Mouse (Mus musculus) gastrocnemius, adult 2 months (tissue): Measurements from ENCODE around the gene Cox10. TPM values are rescaled to one million over a fixed set of nuclear protein-coding genes. Genes with fewer than 3 reads are reported as not detected.

Experiments used
- DNase-seq: peaks from one replicate; pipeline ENCODE4 v3.0.0; 2022
- H3K27ac ChIP-seq: fragments of 200-600 bp; 2 replicates; pipeline ENCODE4 v1.8.1; 2022; ENCODE audit warnings: mild to moderate bottlenecking
- H3K4me3 ChIP-seq: fragments of 200-600 bp; 2 replicates; pipeline ENCODE4 v1.8.1; 2022; ENCODE audit warnings: mild to moderate bottlenecking, moderate library complexity
- CTCF ChIP-seq: fragments of 200-600 bp; IDR thresholded peaks from 2 replicates; pipeline ENCODE4 v1.8.1; 2022; ENCODE audit warnings: antibody characterized with exemption, mild to moderate bottlenecking, moderate library complexity
- intact Hi-C: fragments of 180-260 bp; cut with DNase I; formaldehyde crosslinking; loops from one replicate; pipeline ENCODE4 v1.15.1; 2025
- total RNA-seq, 2 experiments: library from RNA; stranded (reverse); gene quantifications; 2 replicates each; pipeline ENCODE4 v1.2.3; 2021

Gene Cox10
- total RNA-seq, 2 experiments from 2014 or later = 37.3 to 51.9 TPM

DNA sequence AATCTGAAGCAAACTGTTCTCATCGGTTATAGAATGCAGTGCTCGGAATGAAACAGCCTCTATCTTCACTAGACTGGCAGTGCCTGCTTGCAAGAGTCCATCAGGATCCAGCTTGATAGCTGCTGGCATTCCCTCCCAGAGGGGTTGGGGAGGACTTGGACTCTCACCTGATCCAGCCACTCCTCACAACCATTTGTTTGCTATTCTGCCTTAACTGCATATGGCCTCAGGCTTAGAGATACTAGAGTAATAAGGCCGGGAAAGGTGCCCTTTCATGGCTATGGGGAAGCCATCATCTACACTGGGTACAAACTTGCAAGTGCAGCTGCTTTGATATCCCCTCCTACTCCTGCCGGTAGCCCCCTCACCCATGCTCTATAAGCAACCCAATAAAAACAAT, 3.1 kb downstream of the Cox10 start:
- intact Hi-C loops = loop anchor here (5.0 kb wide), 1 partner anchor 149 kb away; no protein-coding TSS in a partner anchor
- no peak for TF ChIP-seq CTCF
- DNase-seq = no peak
- no peak overlapping the region for H3K4me3 ChIP-seq
- no peak overlapping the region for H3K27ac ChIP-seq

DNA sequence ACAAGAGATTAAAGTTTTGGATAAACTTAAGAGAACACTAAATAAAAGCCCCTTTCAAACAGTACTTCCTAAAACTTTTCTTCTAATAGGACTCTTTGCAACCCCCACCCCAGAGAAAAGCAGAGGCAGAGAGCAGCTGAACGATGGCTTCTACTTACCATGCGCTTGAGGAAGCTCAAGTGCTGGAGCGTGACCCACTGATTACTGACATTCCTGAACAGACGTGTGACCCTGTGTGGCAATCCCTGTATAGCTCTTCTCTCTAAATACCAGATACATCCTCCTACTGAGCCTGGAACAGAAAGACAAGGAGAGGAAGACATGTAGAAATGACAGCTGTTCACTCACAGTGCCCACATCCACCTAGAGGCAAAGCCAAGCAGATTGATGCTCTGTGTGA, 5.9 kb downstream of the Cox10 start:
- no peak for DNase-seq
- intact Hi-C loops = no loop called here
- TF ChIP-seq CTCF = no peak
- Histone ChIP-seq H3K4me3 (no peak overlapping the region), H3K27ac (no peak overlapping the region)

DNA sequence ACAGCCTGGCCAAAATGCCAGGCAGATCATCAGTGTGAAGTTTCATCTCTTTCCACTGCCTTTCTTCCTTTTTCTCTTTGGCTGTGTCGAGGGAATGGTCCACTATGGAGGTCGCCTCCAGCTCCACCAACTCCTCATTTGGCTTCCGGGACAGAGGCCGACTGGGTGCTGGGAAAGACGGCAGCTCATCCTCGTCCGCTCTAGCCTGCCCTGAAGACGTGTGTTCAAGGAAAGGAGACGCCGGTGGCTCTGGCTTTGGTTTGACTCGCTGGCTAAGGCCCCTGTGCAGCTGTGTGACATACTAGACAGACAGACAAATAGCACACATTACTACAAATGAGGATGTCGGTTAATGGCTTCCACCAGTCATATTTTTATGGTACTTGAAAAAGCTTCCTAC, 7.7 kb downstream of the Cox10 start:
- no peak for TF ChIP-seq CTCF
- Histone ChIP-seq H3K27ac (no peak overlapping the region), H3K4me3 (no peak overlapping the region)
- intact Hi-C loops = no loop called here
- peak; percentile 22 for DNase-seq

DNA sequence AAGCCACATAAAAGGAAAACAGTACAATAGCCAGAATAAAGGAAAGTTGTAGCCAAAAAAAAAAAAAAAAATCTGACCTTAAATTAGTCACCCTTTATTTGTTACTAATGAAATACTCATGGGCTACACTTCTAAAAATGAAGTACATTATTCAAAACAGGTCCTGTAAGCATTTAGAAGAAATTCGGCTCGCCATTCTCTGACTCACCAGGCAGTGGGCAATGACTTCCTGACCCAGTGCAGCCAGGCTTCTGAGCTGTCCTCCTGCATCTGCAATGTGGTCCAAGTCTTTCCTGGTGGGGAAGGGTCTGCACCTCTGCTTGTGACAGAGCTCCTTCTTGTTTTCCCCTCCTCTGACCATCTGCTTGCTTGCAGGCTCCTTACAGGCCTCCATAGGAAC, 13.3 kb downstream of the Cox10 start:
- no peak overlapping the region for H3K27ac ChIP-seq
- no peak for DNase-seq
- H3K4me3 ChIP-seq = no peak overlapping the region
- intact Hi-C loops = no loop called here
- TF ChIP-seq CTCF = no peak

DNA sequence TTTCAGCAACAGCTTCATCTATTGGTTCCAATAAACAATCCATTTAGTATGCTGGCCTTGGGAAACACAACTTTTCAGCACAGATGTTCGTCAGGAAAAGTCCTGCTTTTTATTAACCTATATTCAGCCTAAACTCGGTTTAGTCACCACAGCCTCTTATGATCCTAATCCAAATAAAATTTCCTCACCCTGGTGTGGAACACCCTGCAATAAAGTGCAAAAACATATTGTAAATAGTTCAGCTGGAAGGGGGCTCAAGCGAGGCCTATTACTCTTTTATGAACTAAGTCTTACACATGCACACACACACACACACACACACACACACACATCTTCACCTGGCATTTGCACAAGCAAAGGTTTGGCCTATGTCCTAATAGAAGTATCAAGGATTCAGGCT, 16.1 kb downstream of the Cox10 start:
- H3K4me3 ChIP-seq = no peak overlapping the region
- intact Hi-C loops = no loop called here
- DNase-seq = no peak
- no peak overlapping the region for H3K27ac ChIP-seq
- no peak for TF ChIP-seq CTCF

DNA sequence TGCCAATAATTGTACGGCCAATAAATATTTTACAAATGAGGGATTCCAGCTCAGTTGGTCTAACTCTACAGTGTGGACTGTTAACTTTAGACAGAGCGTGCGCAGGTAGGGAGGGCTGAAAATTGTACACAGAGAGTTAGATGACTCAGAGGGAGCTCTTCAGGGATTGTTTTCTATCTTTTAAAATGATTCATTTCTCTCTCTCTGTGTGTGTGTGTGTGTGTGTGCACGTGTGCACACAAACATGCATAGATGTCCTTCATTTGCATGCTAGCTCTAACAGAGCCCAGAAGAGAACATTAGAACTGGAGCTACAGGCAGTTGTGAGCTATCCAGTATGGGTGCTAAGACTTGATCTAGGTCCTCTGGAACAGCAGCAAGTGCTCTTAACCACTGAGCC, 17.0 kb downstream of the Cox10 start:
- DNase-seq = no peak
- Histone ChIP-seq H3K27ac (no peak overlapping the region), H3K4me3 (no peak overlapping the region)
- TF ChIP-seq CTCF = no peak
- intact Hi-C loops = no loop called here

DNA sequence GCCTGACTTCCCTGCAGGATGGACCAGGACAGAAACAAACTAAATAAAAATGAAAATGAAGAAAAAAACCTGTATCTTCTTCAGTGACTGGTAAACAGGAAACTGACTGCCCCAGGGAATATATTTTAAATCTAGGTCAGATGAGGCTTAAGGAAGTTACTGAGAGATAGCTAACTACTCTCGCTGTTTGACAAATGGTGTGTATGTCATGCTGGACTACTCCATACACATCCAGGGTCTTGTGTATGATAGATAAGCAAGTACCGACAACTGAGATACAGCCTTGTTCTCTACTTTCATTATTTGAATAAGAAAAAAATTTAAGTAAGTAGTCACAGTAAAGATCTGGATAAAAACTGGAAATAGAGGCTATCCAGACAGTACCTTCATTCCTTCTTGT, 20.0 kb downstream of the Cox10 start:
- TF ChIP-seq CTCF = no peak
- no peak for DNase-seq
- H3K27ac ChIP-seq = peak overlapping the region; percentile 28
- intact Hi-C loops = no loop called here
- H3K4me3 ChIP-seq = no peak overlapping the region

DNA sequence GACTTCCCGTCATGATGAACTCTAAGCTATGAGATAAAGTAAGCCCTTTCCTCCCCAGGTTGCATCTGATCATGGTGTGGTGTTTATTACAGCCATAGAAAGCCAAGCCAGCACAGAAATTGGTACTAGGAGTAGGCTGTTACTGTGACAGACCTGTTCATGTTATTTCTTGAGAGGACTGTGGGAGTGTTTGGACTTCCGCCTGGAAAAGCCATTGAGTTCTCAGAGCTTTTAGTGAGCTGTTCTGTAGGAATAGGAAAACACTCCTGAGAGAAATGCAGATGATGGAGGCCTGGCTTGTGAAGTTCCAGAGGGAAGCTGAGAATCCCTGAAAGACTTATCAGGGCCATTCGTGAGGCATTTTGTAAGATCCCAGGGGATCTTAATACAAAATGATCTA, 20.8 kb downstream of the Cox10 start:
- TF ChIP-seq CTCF = no peak
- intact Hi-C loops = no loop called here
- no peak for DNase-seq
- no peak overlapping the region for H3K4me3 ChIP-seq
- no peak overlapping the region; the same call in 1 of the 2 replicates for H3K27ac ChIP-seq

DNA sequence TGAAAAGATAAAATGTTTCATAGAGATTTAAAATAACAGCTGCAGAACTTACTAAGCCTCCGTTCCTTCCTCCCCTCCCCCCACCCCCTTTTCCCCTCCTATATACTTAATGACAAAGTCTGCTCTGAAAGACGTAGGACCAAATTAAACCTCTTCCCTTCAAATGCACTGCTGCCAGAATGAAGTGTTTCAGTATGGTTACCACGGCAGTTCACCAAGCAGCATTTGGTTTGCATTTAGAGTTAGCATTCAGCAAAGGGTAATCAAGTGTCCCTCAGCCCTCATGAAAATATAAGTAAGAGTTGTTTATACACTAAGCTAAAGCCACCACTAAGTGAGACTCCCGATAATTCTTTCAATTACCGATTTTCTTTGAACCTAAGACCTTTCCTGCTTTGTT, 25.9 kb downstream of the Cox10 start:
- TF ChIP-seq CTCF = no peak
- H3K27ac ChIP-seq = no peak overlapping the region
- intact Hi-C loops = no loop called here
- DNase-seq = no peak
- H3K4me3 ChIP-seq = no peak overlapping the region

DNA sequence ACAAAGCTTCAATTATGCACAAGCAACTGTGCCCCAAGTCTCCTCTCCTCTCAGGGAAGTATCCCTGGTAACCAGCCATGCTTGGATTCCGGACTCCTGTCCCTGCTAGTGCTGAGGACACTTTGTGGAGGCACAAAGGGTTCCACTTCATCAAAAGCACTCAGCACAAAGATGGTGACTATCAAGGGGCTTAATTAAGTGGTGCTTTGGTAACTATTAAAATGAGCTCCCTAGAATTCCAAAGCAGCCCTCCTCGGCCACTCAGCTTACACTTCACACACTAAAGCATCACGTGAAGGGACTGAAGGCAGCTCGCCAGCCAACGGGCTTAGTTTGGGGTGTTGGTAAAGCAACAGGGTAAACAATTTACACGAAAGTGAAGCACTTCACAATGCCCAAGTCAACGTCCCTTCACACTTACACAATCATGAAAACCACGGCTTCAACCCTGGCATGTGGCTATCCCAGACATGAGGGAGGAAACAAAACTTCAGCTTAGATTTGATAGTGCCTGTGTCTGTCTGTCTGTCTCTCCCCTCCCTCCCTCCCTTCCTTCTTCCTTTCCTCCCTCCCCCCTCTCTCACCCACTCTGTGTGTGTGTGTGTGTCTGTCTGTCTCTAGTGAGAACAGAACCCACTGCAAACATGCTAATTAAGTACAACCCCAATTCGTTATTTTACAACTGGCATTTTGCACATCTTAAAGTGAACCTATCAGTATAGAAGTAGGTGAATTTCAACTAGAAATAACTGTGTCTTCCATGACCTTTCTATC, 27.9 kb downstream of the Cox10 start:
- TF ChIP-seq CTCF = no peak
- DNase-seq = no peak
- Histone ChIP-seq H3K4me3 (no peak overlapping the region), H3K27ac (no peak overlapping the region)
- intact Hi-C loops = no loop called here

DNA sequence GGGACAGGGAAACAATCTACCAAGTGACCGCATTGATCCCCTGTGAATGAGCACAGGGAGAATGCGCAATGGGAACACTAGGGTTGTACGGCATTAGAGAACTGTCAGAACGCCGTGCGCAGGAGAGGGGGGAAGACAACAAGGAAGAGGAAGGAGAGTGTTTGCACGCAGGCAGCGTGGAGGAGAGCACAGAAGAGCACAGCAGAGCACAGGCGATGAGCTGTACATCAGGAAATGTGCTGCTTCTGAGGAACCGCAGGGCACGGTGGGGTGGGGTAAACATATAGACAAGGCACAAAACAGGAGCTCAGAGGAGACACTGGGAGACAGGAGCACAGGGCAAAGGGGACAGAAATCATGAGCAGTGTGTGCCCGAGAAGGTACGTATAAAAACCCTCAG, 31.8 kb downstream of the Cox10 start:
- H3K4me3 ChIP-seq = no peak overlapping the region
- no peak overlapping the region for H3K27ac ChIP-seq
- intact Hi-C loops = no loop called here
- DNase-seq = no peak
- no peak for TF ChIP-seq CTCF

DNA sequence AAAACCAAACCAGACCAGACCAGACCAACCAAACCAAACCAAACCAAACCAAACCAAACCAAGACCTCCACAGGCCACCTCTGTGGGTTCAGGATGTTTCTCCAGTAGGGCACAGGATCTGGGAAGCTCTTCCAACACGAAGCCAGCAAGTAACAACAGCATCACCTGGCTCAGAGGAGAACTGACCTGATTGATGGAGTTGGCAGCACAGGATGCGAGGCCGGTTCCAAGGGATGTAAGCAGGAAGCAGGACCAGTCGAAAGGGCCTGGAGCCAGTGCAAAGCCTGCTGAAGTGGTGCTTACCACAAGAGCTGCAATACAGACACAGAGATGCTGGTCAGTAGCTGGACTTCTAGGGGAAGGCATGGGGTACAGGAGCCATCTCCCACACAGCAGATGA, 34.2 kb downstream of the Cox10 start:
- intact Hi-C loops = no loop called here
- H3K27ac ChIP-seq = no peak overlapping the region
- no peak overlapping the region for H3K4me3 ChIP-seq
- DNase-seq = no peak
- TF ChIP-seq CTCF = no peak

DNA sequence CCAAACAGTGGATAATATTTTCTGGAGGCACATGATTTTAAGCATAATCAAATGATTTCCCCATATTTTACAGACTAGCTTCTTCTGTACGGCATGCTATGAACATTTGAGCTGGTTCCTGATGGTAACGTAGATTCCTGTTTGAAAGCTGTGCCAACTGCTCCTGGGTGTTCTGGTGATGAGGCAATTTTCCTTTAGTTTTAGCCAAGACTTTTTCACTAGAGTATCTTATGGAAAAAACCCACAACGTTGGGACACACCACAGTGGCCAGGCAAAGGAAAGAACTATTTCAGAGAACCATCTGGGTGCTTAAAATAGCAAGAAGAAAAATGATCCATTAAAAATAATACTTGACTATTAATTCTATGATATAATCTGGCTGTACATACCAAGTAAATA, 35.2 kb downstream of the Cox10 start:
- TF ChIP-seq CTCF = no peak
- intact Hi-C loops = no loop called here

DNA sequence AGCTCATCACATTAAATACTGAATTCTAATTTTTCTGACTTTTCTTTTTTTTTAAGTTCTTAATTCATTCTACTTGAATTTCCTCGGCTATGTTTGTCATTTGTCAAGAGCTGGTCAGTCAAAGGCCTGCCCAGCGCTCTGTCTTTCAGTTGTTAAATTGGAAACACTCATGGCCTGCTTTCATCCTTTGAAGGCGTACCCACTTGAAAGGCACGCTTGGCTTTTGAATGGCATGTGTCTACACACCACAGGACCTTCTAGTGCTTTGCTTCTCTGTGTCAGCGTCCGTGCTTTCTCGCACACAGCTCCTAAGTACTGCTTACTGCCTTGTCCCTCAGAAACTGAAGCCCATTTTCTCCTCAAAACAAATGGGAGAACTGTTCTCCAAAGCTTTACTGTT, 38.0 kb downstream of the Cox10 start:
- intact Hi-C loops = no loop called here
- TF ChIP-seq CTCF = no peak
- Histone ChIP-seq H3K4me3 (no peak overlapping the region), H3K27ac (no peak overlapping the region)
- DNase-seq = no peak

More for the DNA sequence above, 35.2 kb downstream of the Cox10 start:
- Histone ChIP-seq H3K4me3 (no peak overlapping the region), H3K27ac (peak overlapping the region; percentile 53)
- no peak for DNase-seq

DNA sequence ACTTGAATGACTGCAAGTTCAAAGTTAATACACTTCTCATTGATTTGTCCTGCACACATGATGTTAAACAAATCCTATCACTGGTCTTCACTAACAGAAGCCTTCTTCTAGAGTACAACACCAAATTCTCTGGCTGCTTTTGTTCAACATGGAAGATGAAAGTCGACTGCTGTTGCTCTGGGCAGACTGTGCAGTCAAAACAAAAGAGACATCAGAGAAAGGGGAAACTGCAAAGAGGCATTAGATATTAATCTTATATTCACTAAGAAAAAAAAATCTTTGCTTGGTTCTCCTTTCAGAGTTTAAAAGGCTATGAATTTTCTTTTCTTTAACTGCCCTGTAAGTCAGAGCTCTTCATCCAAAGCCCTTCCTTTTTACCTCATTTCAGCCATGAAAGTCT, 39.7 kb downstream of the Cox10 start:
- DNase-seq = no peak
- no peak overlapping the region for H3K4me3 ChIP-seq
- no peak for TF ChIP-seq CTCF
- intact Hi-C loops = no loop called here
- H3K27ac ChIP-seq = no peak overlapping the region
